Mouse (Mus musculus) lung, postnatal 4 days (tissue): Measurements from ENCODE around the gene Tmem191c.

Source experiments
- DNase-seq, 2 experiments: peaks; one replicate each; pipeline ENCODE4 v3.0.0; 2021

The Tmem191c gene

GRCm38 (mm10) chr16:17331855-17332254 lies 56.0 kb downstream of the Tmem191c start:
- no peak for DNase-seq
